Mouse (Mus musculus): Measurements from ENCODE around the gene Fry.

- no peak for TF ChIP-seq CTCF (IDR thresholded peaks at IDR 0.05; ENCODE audit: extremely low read depth, insufficient read depth, low read length)
- TF ChIP-seq POLR2A (IDR thresholded peaks at IDR 0.05; ENCODE audit: extremely low read depth, insufficient read depth, low read length) = no peak
Observed at GRCm38 (mm10) chr5:150302123-150302522, 183.7 kb downstream of the Fry start.
